Mouse (Mus musculus): ENCODE data around the gene Coa7. TPM values are rescaled to one million over a fixed set of nuclear protein-coding genes. Genes with fewer than 3 reads are reported as not detected.
"Not testable (repeated sequence)": the region's sequence is repeated elsewhere in the genome, so short reads cannot be mapped to it uniquely, and the experiment has no call there.

The Coa7 gene
- polyA plus RNA-seq, 1 experiment from 2014 or later = 48.0 TPM

- H3K27me3 ChIP-seq = no peaks in the 10 kb centered on the region
- H3K9ac ChIP-seq = no peak overlapping the region
- 46% methylated on average over 5 of the region's 5 CpGs for WGBS
- H3K36me3 ChIP-seq = 0 out of 2 replicates have a peak, but pooled peaks cover 3% of the 10 kb centered on the region
- H3K4me2 ChIP-seq = no peak overlapping the region
- H3K27ac ChIP-seq = no peak overlapping the region
- H3K4me1 ChIP-seq (replicated peaks) = peaks cover 45% of the 10 kb centered on the region
- H3K4me3 ChIP-seq = no peak overlapping the region
- no peaks in the 10 kb centered on the region for H3K9me3 ChIP-seq (replicated peaks)
- ATAC-seq (replicated peaks; ENCODE audit: insufficient number of reproducible peaks, insufficient read depth, low FRiP score, low read depth) = no peak
Observed at GRCm38 (mm10) chr4:108345826-108346225, 17.9 kb downstream of the Coa7 start.

- Histone ChIP-seq H3K36me3 (no peaks in the 10 kb centered on the region), H3K9ac (no peak overlapping the region), H3K27ac (no peak overlapping the region), H3K4me1 (replicated peaks) (peaks cover 56% of the 10 kb centered on the region), H3K9me3 (replicated peaks) (no peaks in the 10 kb centered on the region), H3K27me3 (no peaks in the 10 kb centered on the region), H3K4me2 (no peak overlapping the region), H3K4me3 (no peak overlapping the region)
- no peak for ATAC-seq (replicated peaks; ENCODE audit: insufficient number of reproducible peaks, insufficient read depth, low FRiP score, low read depth)
- WGBS = 76% methylated on average over 5 of the region's 5 CpGs
Observed at GRCm38 (mm10) chr4:108347111-108347510, 19.2 kb downstream of the Coa7 start.

- Histone ChIP-seq H3K4me2 (no peak overlapping the region), H3K4me3 (no peak overlapping the region), H3K9me3 (replicated peaks) (no peaks in the 10 kb centered on the region), H3K27ac (peak overlapping the region; percentile 86), H3K4me1 (replicated peaks) (peaks cover 57% of the 10 kb centered on the region), H3K36me3 (no peaks in the 10 kb centered on the region), H3K9ac (no peak overlapping the region), H3K27me3 (no peaks in the 10 kb centered on the region)
- ATAC-seq (replicated peaks; ENCODE audit: insufficient number of reproducible peaks, insufficient read depth, low FRiP score, low read depth) = no peak
- 26% methylated on average over 5 of the region's 5 CpGs for WGBS
Observed at GRCm38 (mm10) chr4:108348256-108348875, 20.4 kb downstream of the Coa7 start.

GRCm38 (mm10) chr4:108349064-108349463, 21.1 kb downstream of the Coa7 start:
- no peak for ATAC-seq (replicated peaks; ENCODE audit: insufficient number of reproducible peaks, insufficient read depth, low FRiP score, low read depth)

GRCm38 (mm10) chr4:108349836-108350547, 22.1 kb downstream of the Coa7 start:
- WGBS = 19% methylated on average over 8 of the region's 8 CpGs

More at GRCm38 (mm10) chr4:108349064-108349463, 21.1 kb downstream of the Coa7 start:
- no peaks in the 10 kb centered on the region for H3K27me3 ChIP-seq
- H3K9ac ChIP-seq = no peak overlapping the region
- no peak overlapping the region for H3K4me2 ChIP-seq
- H3K36me3 ChIP-seq = no peaks in the 10 kb centered on the region
- H3K4me3 ChIP-seq = no peak overlapping the region
- peak overlapping the region; percentile 86 for H3K27ac ChIP-seq
- H3K4me1 ChIP-seq (replicated peaks) = peaks cover 58% of the 10 kb centered on the region
- WGBS = 81% methylated on average over 3 of the region's 3 CpGs
- no peaks in the 10 kb centered on the region for H3K9me3 ChIP-seq (replicated peaks)

GRCm38 (mm10) chr4:108350819-108351218, 22.9 kb downstream of the Coa7 start:
- H3K27me3 ChIP-seq = no peaks in the 10 kb centered on the region
- peak; percentile 64 for ATAC-seq (replicated peaks; ENCODE audit: insufficient number of reproducible peaks, insufficient read depth, low FRiP score, low read depth)
- H3K9me3 ChIP-seq (replicated peaks) = no peaks in the 10 kb centered on the region
- H3K4me1 ChIP-seq (replicated peaks) = peaks cover 66% of the 10 kb centered on the region
- 9% methylated on average over 8 of the region's 8 CpGs for WGBS
- peak overlapping the region; percentile 14; the same call in 1 of the 2 replicates for H3K4me2 ChIP-seq
- peak overlapping the region; percentile 86 for H3K27ac ChIP-seq
- no peak overlapping the region for H3K4me3 ChIP-seq
- H3K9ac ChIP-seq = no peak overlapping the region
- H3K36me3 ChIP-seq = no peaks in the 10 kb centered on the region

More at GRCm38 (mm10) chr4:108349836-108350547, 22.1 kb downstream of the Coa7 start:
- Histone ChIP-seq H3K36me3 (no peaks in the 10 kb centered on the region), H3K4me3 (no peak overlapping the region), H3K9me3 (replicated peaks) (no peaks in the 10 kb centered on the region), H3K4me1 (replicated peaks) (peaks cover 64% of the 10 kb centered on the region), H3K9ac (no peak overlapping the region), H3K27me3 (no peaks in the 10 kb centered on the region), H3K4me2 (no peak overlapping the region), H3K27ac (peak overlapping the region; percentile 86)
- no peak for ATAC-seq (replicated peaks; ENCODE audit: insufficient number of reproducible peaks, insufficient read depth, low FRiP score, low read depth)

- not testable (repeated sequence) for H3K9ac ChIP-seq; H3K4me2 ChIP-seq; ATAC-seq (replicated peaks; ENCODE audit: insufficient number of reproducible peaks, insufficient read depth, low FRiP score, low read depth); H3K36me3 ChIP-seq; H3K27me3 ChIP-seq; H3K27ac ChIP-seq; H3K9me3 ChIP-seq (replicated peaks); H3K4me3 ChIP-seq
- peaks cover 62% of the 10 kb centered on the region for H3K4me1 ChIP-seq (replicated peaks)
Observed at GRCm38 (mm10) chr4:108353591-108353990, 25.7 kb downstream of the Coa7 start.

- H3K4me1 ChIP-seq (replicated peaks) = peaks cover 57% of the 10 kb centered on the region
- WGBS = 90% methylated on average over 8 of the region's 8 CpGs
- H3K4me3 ChIP-seq = no peak overlapping the region
- no peak for ATAC-seq (replicated peaks; ENCODE audit: insufficient number of reproducible peaks, insufficient read depth, low FRiP score, low read depth)
- no peaks in the 10 kb centered on the region for H3K9me3 ChIP-seq (replicated peaks)
- no peak overlapping the region for H3K9ac ChIP-seq
- H3K27ac ChIP-seq = no peak overlapping the region
- H3K36me3 ChIP-seq = no peaks in the 10 kb centered on the region
- H3K27me3 ChIP-seq = no peaks in the 10 kb centered on the region
- no peak overlapping the region for H3K4me2 ChIP-seq
Observed at GRCm38 (mm10) chr4:108357458-108357857, 29.5 kb downstream of the Coa7 start.

- Histone ChIP-seq H3K36me3 (no peaks in the 10 kb centered on the region), H3K4me2 (no peak overlapping the region), H3K9ac (no peak overlapping the region), H3K4me1 (replicated peaks) (peaks cover 67% of the 10 kb centered on the region), H3K9me3 (replicated peaks) (no peaks in the 10 kb centered on the region), H3K4me3 (no peak overlapping the region), H3K27me3 (no peaks in the 10 kb centered on the region), H3K27ac (peak overlapping the region; percentile 85)
- ATAC-seq (replicated peaks; ENCODE audit: insufficient number of reproducible peaks, insufficient read depth, low FRiP score, low read depth) = no peak
- WGBS = 46% methylated on average over 4 of the region's 4 CpGs
Observed at GRCm38 (mm10) chr4:108358498-108358897, 30.6 kb downstream of the Coa7 start.

- Histone ChIP-seq H3K9me3 (replicated peaks) (no peaks in the 10 kb centered on the region), H3K27ac (peak overlapping the region; percentile 85), H3K4me3 (peak overlapping the region; percentile 31), H3K36me3 (no peaks in the 10 kb centered on the region), H3K4me2 (peak overlapping the region; percentile 50), H3K27me3 (no peaks in the 10 kb centered on the region), H3K9ac (0 out of 2 replicates have a peak overlapping the region, but pooled peaks have one; percentile 14), H3K4me1 (replicated peaks) (peaks cover 63% of the 10 kb centered on the region)
- 8% methylated on average over 28 of the region's 28 CpGs for WGBS
- ATAC-seq (replicated peaks; ENCODE audit: insufficient number of reproducible peaks, insufficient read depth, low FRiP score, low read depth) = peak; percentile 66
Observed at GRCm38 (mm10) chr4:108360136-108361055, 32.5 kb downstream of the Coa7 start.
